Mouse (Mus musculus): Measurements from ENCODE around the gene Adam12. TPM values are rescaled to one million over a fixed set of nuclear protein-coding genes. Genes with fewer than 3 reads are reported as not detected.

Adam12 gene
- polyA plus RNA-seq, 1 experiment from 2014 or later: 15.1 TPM

Small RNA genes lying within 50 kb of the gene (microRNA-seq; reads per million reads assigned to microRNA genes)
- not detected for gene Gm23631

Other genes with a start within 250 kb of the Adam12 start
- not detected in 2 replicates for gene D7Ertd443e, start 153.5 kb upstream of the Adam12 start, polyA plus RNA-seq (2014; fragmentation: Nextera tagmentation; extraction: Ambion mirVana)